Mouse (Mus musculus): ENCODE measurements around the gene Ddah1.

Ddah1 gene

DNA sequence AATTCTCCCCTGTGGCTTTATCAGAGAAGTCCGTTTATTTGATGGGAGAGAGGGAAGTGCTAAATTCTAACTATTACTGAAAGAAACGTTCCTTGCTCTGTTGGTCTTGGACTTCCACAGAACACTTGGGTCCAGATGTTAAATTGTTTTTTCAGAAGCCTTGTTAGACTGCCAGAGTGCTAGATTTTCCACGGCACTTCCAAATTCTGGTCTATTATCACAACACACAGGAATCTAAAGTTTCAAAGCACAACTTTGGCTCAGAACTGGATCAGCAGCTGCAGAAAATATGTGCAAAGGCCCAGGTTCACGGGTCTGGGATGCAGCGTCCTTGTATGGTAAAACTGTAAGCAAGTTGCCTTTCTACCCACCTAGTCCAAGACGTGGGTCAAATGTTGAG, 43.6 kb downstream of the Ddah1 start:
- Histone ChIP-seq H3K9me3 (ENCODE audit: low read length) (peaks cover 8% of the 10 kb centered on the region; the same call in 1 of the 2 replicates), H3K27me3 (ENCODE audit: insufficient read depth, low read length) (no peaks in the 10 kb centered on the region)

GRCm38 (mm10) chr3:145805848-145806247, 47.4 kb downstream of the Ddah1 start:
- Histone ChIP-seq H3K36me3 (ENCODE audit: insufficient read depth, low read length) (no peaks in the 10 kb centered on the region), H3K27me3 (ENCODE audit: insufficient read depth, low read length) (no peaks in the 10 kb centered on the region), H3K4me3 (replicated peaks; ENCODE audit: low read length) (no peak overlapping the region), H3K4me1 (replicated peaks; ENCODE audit: low read depth, low read length) (no peaks in the 10 kb centered on the region), H3K9me3 (ENCODE audit: low read length) (no peaks in the 10 kb centered on the region; the same call in 1 of the 2 replicates)
- TF ChIP-seq CTCF (conservative IDR thresholded peaks at IDR 0.05; ENCODE audit: low read length): no peak
- TF ChIP-seq NANOG (IDR thresholded peaks at IDR 0.05; ENCODE audit: borderline replicate concordance, low read length): no peak
- no peak for TF ChIP-seq POU5F1 (IDR thresholded peaks at IDR 0.05; ENCODE audit: borderline replicate concordance, low read length)

More for the DNA sequence above, 43.6 kb downstream of the Ddah1 start:
- H3K36me3 ChIP-seq (ENCODE audit: insufficient read depth, low read length): no peaks in the 10 kb centered on the region; the same call in 1 of the 2 replicates
- TF ChIP-seq CTCF (conservative IDR thresholded peaks at IDR 0.05; ENCODE audit: low read length) (no peak), POU5F1 (IDR thresholded peaks at IDR 0.05; ENCODE audit: borderline replicate concordance, low read length) (no peak), NANOG (IDR thresholded peaks at IDR 0.05; ENCODE audit: borderline replicate concordance, low read length) (no peak)
- no peaks in the 10 kb centered on the region for H3K4me1 ChIP-seq (replicated peaks; ENCODE audit: low read depth, low read length)
- H3K4me3 ChIP-seq (replicated peaks; ENCODE audit: low read length): no peak overlapping the region

GRCm38 (mm10) chr3:145806502-145806901, 48.0 kb downstream of the Ddah1 start:
- Histone ChIP-seq H3K36me3 (ENCODE audit: insufficient read depth, low read length) (no peaks in the 10 kb centered on the region), H3K4me1 (replicated peaks; ENCODE audit: low read depth, low read length) (no peaks in the 10 kb centered on the region), H3K4me3 (replicated peaks; ENCODE audit: low read length) (no peak overlapping the region), H3K9me3 (ENCODE audit: low read length) (no peaks in the 10 kb centered on the region; the same call in 1 of the 2 replicates), H3K27me3 (ENCODE audit: insufficient read depth, low read length) (no peaks in the 10 kb centered on the region)
- TF ChIP-seq CTCF (conservative IDR thresholded peaks at IDR 0.05; ENCODE audit: low read length) (no peak), NANOG (IDR thresholded peaks at IDR 0.05; ENCODE audit: borderline replicate concordance, low read length) (no peak), POU5F1 (IDR thresholded peaks at IDR 0.05; ENCODE audit: borderline replicate concordance, low read length) (no peak)

GRCm38 (mm10) chr3:145816807-145817206, 58.3 kb downstream of the Ddah1 start:
- Histone ChIP-seq H3K9me3 (ENCODE audit: low read length) (no peaks in the 10 kb centered on the region), H3K4me3 (replicated peaks; ENCODE audit: low read length) (no peak overlapping the region), H3K36me3 (ENCODE audit: insufficient read depth, low read length) (no peaks in the 10 kb centered on the region), H3K27me3 (ENCODE audit: insufficient read depth, low read length) (no peaks in the 10 kb centered on the region; the same call in 1 of the 2 replicates), H3K4me1 (replicated peaks; ENCODE audit: low read depth, low read length) (no peaks in the 10 kb centered on the region)
- TF ChIP-seq NANOG (IDR thresholded peaks at IDR 0.05; ENCODE audit: borderline replicate concordance, low read length) (no peak), CTCF (conservative IDR thresholded peaks at IDR 0.05; ENCODE audit: low read length) (no peak), POU5F1 (IDR thresholded peaks at IDR 0.05; ENCODE audit: borderline replicate concordance, low read length) (no peak)

DNA sequence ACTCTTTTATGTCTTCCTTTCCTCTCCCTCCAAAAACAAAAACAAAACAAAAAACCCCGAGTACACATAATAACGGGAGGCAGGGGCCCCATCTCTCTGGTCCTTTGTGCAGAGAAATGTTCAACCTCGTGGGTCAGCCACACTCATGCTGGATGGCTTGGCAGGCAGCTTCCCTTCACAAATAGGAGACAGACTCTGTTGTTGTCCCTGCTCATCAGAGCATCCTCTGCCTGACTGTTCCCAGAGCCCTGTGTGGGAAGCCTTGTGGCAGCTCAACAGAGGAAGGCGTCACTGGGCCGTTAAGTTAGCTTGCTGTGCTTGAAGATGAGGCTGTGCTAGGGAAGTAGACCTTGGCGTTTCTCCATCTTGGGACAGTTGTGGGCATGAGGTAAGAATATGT, 58.8 kb downstream of the Ddah1 start:
- no peaks in the 10 kb centered on the region for H3K36me3 ChIP-seq (ENCODE audit: insufficient read depth, low read length)
- TF ChIP-seq POU5F1 (IDR thresholded peaks at IDR 0.05; ENCODE audit: borderline replicate concordance, low read length) (no peak), CTCF (conservative IDR thresholded peaks at IDR 0.05; ENCODE audit: low read length) (no peak)
- no peak overlapping the region for H3K4me3 ChIP-seq (replicated peaks; ENCODE audit: low read length)
- no peaks in the 10 kb centered on the region for H3K9me3 ChIP-seq (ENCODE audit: low read length)
- no peaks in the 10 kb centered on the region; the same call in 1 of the 2 replicates for H3K27me3 ChIP-seq (ENCODE audit: insufficient read depth, low read length)
- no peaks in the 10 kb centered on the region for H3K4me1 ChIP-seq (replicated peaks; ENCODE audit: low read depth, low read length)

- no peaks in the 10 kb centered on the region for H3K36me3 ChIP-seq (ENCODE audit: insufficient read depth, low read length)
- H3K9me3 ChIP-seq (ENCODE audit: low read length): no peaks in the 10 kb centered on the region
- TF ChIP-seq POU5F1 (IDR thresholded peaks at IDR 0.05; ENCODE audit: borderline replicate concordance, low read length): no peak
- TF ChIP-seq CTCF (conservative IDR thresholded peaks at IDR 0.05; ENCODE audit: low read length): no peak
- no peak for TF ChIP-seq NANOG (IDR thresholded peaks at IDR 0.05; ENCODE audit: borderline replicate concordance, low read length)
These were observed 62.0 kb downstream of the Ddah1 start for GRCm38 (mm10) chr3:145820439-145820838.

DNA sequence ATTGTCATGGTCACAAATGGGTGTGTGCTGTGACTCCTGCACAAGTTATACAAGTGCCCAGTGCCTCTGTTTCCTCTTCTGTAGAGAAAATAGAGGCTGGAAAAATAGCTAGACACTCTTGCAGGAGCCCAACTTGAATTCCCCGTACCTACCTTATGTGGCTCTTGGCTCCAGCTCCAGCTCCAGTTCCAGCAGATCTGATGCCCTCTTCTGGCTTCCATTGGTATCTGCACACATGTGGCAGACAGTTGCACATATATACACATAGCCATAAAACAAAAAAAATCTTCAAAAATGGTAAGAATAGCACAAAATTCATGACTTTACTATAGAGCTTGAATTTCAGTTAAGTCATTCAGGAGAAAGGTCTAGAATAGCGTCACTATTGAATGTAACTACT, 62.5 kb downstream of the Ddah1 start:
- no peak overlapping the region for H3K4me3 ChIP-seq (replicated peaks; ENCODE audit: low read length)
- H3K9me3 ChIP-seq (ENCODE audit: low read length): no peaks in the 10 kb centered on the region
- no peaks in the 10 kb centered on the region; the same call in 1 of the 2 replicates for H3K27me3 ChIP-seq (ENCODE audit: insufficient read depth, low read length)
- H3K36me3 ChIP-seq (ENCODE audit: insufficient read depth, low read length): no peaks in the 10 kb centered on the region
- no peaks in the 10 kb centered on the region for H3K4me1 ChIP-seq (replicated peaks; ENCODE audit: low read depth, low read length)
- TF ChIP-seq POU5F1 (IDR thresholded peaks at IDR 0.05; ENCODE audit: borderline replicate concordance, low read length): no peak
- no peak for TF ChIP-seq NANOG (IDR thresholded peaks at IDR 0.05; ENCODE audit: borderline replicate concordance, low read length)
- TF ChIP-seq CTCF (conservative IDR thresholded peaks at IDR 0.05; ENCODE audit: low read length): peak; percentile 47; the same call in 1 of the 2 replicates

More at GRCm38 (mm10) chr3:145820439-145820838, 62.0 kb downstream of the Ddah1 start:
- Histone ChIP-seq H3K27me3 (ENCODE audit: insufficient read depth, low read length) (no peaks in the 10 kb centered on the region; the same call in 1 of the 2 replicates), H3K4me1 (replicated peaks; ENCODE audit: low read depth, low read length) (no peaks in the 10 kb centered on the region), H3K4me3 (replicated peaks; ENCODE audit: low read length) (no peak overlapping the region)

- TF ChIP-seq CTCF (conservative IDR thresholded peaks at IDR 0.05; ENCODE audit: low read length) (no peak), POU5F1 (IDR thresholded peaks at IDR 0.05; ENCODE audit: borderline replicate concordance, low read length) (no peak), NANOG (IDR thresholded peaks at IDR 0.05; ENCODE audit: borderline replicate concordance, low read length) (no peak)
- Histone ChIP-seq H3K4me3 (replicated peaks; ENCODE audit: low read length) (no peak overlapping the region), H3K36me3 (ENCODE audit: insufficient read depth, low read length) (no peaks in the 10 kb centered on the region), H3K9me3 (ENCODE audit: low read length) (no peaks in the 10 kb centered on the region), H3K27me3 (ENCODE audit: insufficient read depth, low read length) (no peaks in the 10 kb centered on the region; the same call in 1 of the 2 replicates), H3K4me1 (replicated peaks; ENCODE audit: low read depth, low read length) (no peaks in the 10 kb centered on the region)
These were observed 63.7 kb downstream of the Ddah1 start for GRCm38 (mm10) chr3:145822201-145822600.

GRCm38 (mm10) chr3:145823661-145824060, 65.2 kb downstream of the Ddah1 start:
- TF ChIP-seq POU5F1 (IDR thresholded peaks at IDR 0.05; ENCODE audit: borderline replicate concordance, low read length) (no peak), NANOG (IDR thresholded peaks at IDR 0.05; ENCODE audit: borderline replicate concordance, low read length) (no peak), CTCF (conservative IDR thresholded peaks at IDR 0.05; ENCODE audit: low read length) (no peak)
- Histone ChIP-seq H3K9me3 (ENCODE audit: low read length) (no peaks in the 10 kb centered on the region), H3K27me3 (ENCODE audit: insufficient read depth, low read length) (no peaks in the 10 kb centered on the region), H3K36me3 (ENCODE audit: insufficient read depth, low read length) (no peaks in the 10 kb centered on the region), H3K4me1 (replicated peaks; ENCODE audit: low read depth, low read length) (no peaks in the 10 kb centered on the region), H3K4me3 (replicated peaks; ENCODE audit: low read length) (no peak overlapping the region)
